ENCODE assay signal across 10 mouse cellular contexts in the genomic region with DNA sequence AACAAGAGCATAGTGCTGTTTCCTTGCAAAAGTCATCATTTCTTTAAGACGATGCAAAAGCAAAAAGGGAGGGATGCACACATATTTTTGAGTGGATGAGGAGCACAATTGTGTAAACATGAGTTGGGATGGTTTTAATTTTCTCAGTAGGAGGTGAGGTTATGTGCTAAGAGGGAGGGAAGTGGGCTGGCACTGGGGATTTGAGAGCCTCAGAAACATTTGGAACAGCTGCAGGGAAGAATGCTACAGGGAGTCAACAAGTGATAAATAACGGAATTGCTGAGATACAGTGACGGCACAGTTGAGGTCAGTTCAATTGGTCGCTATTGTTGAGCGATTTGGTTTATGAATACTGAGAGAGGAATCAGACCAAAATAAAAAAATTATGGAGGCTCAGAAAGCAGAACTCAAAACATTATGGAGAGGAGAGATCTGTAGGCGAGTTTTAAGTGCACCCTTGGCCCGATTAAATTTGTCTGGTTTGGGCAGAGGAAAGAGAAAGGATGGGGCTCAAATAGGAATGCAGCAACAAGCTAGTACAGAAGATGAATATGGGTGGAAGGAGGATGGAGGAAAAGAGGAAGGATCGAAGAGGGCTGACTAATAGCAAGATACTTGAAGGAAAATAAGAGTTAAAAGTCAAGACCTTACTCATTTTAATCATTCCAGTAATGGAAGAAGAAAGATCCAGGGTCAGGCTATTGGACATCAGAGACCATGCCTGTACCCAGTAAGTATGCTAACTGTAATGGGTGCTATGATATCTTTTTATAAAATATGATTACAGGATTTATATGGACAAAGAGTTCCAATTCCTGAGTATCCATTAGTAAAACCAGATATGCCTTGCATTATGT.
A peak's percentile ranks its signal among the peaks of the same experiment; 100 is the strongest.
DNase-seq lines count a peak whose midpoint lies in the region; ATAC-seq and TF ChIP-seq lines count a peak whose summit lies in the region.
"Had no signal": no experiment of that assay in that cellular context is flagged by ENCODE, and none has a peak within 500 bp of the region (broad histone marks: within the 10 kb centered on the region; RNA-seq: fewer than 3 reads in every experiment).

No protein-coding gene starts in this region.

- H3K4me3 ChIP-seq in intestine, embryonic 15.5 days (replicated peaks), result no peak overlapping the region
- H3K4me3 ChIP-seq in intestine, postnatal 0 days (ENCODE audit: low read depth, low read length), result no peak overlapping the region
- H3K4me3 ChIP-seq in limb, embryonic 11.5 days (ENCODE audit: low read depth, low read length), result no peak overlapping the region
- H3K4me3 ChIP-seq: erythroblast, embryonic 14.5 days had no signal

- no peaks in the 10 kb centered on the region for H3K36me3 ChIP-seq in intestine, embryonic 15.5 days
- no peaks in the 10 kb centered on the region for H3K36me3 ChIP-seq in intestine, postnatal 0 days (ENCODE audit: control insufficient read depth, insufficient read depth)
- H3K36me3 ChIP-seq in limb, embryonic 11.5 days (ENCODE audit: control insufficient read depth, insufficient read depth, low read length), result no peaks in the 10 kb centered on the region

- H3K4me2 ChIP-seq in intestine, embryonic 15.5 days (replicated peaks), result no peak overlapping the region
- H3K4me2 ChIP-seq in intestine, postnatal 0 days (replicated peaks; ENCODE audit: low read depth), result no peak overlapping the region
- peak overlapping the region; percentile 12; the same call in 1 of the 2 replicates for H3K4me2 ChIP-seq in limb, embryonic 11.5 days (ENCODE audit: low read depth, severe bottlenecking)
- H3K4me2 ChIP-seq: liver, embryonic 11.5 days had no signal

- TF ChIP-seq CTCF in intestine, postnatal 0 days (IDR thresholded peaks at IDR 0.05; ENCODE audit: low read depth), result no peak

- no peak overlapping the region for H3K9ac ChIP-seq in intestine, embryonic 15.5 days
- no peak overlapping the region for H3K9ac ChIP-seq in intestine, postnatal 0 days (ENCODE audit: low read depth, low read length)
- H3K9ac ChIP-seq in limb, embryonic 11.5 days (ENCODE audit: low read length), result no peak overlapping the region

- peak; percentile 44 for DNase-seq in embryo, embryonic 11 days
- peak; percentile 50 for DNase-seq in heart, adult 8-10 months (ENCODE audit: low spot score)
- DNase-seq in limb, embryonic 11.5 days (ENCODE audit: low spot score), result peak; percentile 51
- DNase-seq in MN1 (ENCODE audit: low spot score), result no peak
- DNase-seq in thymus, postnatal 10 days (ENCODE audit: low spot score in 2 of 2), result no peak
- no peak for DNase-seq in left cerebral cortex, postnatal 10 days (ENCODE audit: extremely low spot score in 1 of 2, low spot score in 2 of 2)

- no peaks in the 10 kb centered on the region for H3K9me3 ChIP-seq in intestine, embryonic 15.5 days
- no peaks in the 10 kb centered on the region for H3K9me3 ChIP-seq in intestine, postnatal 0 days (ENCODE audit: control insufficient read depth)
- no peaks in the 10 kb centered on the region for H3K9me3 ChIP-seq in limb, embryonic 11.5 days (ENCODE audit: control insufficient read depth, low read length)

- peak overlapping the region; percentile 32; the same call in 1 of the 2 replicates for H3K27ac ChIP-seq in intestine, embryonic 15.5 days
- no peak overlapping the region for H3K27ac ChIP-seq in intestine, postnatal 0 days (ENCODE audit: low read depth, low read length)
- H3K27ac ChIP-seq in limb, embryonic 11.5 days (replicated peaks; ENCODE audit: low read depth, low read length), result peak overlapping the region; percentile 78

- ATAC-seq in intestine, embryonic 15.5 days, result no peak
- no peak for ATAC-seq in intestine, postnatal 0 days
- peak; percentile 28; the same call in 1 of the 2 replicates for ATAC-seq in limb, embryonic 11.5 days (ENCODE audit: insufficient number of reproducible peaks, low FRiP score, low TSS enrichment, low read depth)

- H3K4me1 ChIP-seq in intestine, embryonic 15.5 days (replicated peaks), result no peaks in the 10 kb centered on the region
- no peaks in the 10 kb centered on the region for H3K4me1 ChIP-seq in intestine, postnatal 0 days (replicated peaks; ENCODE audit: control insufficient read depth, insufficient read depth, low read length)
- H3K4me1 ChIP-seq in limb, embryonic 11.5 days (ENCODE audit: control insufficient read depth, insufficient read depth, low read length), result peaks cover 9% of the 10 kb centered on the region; the same call in 1 of the 2 replicates

- intact Hi-C loops in left cerebral cortex, postnatal 10 days (cut with DNase I), result no loop called here

- WGBS in intestine, embryonic 15.5 days, result 51% methylated on average over 8 of the region's 8 CpGs
- WGBS in intestine, postnatal 0 days, result 56% methylated on average over 8 of the region's 8 CpGs
- 17% methylated on average over 8 of the region's 8 CpGs for WGBS in limb, embryonic 11.5 days

- H3K27me3 ChIP-seq in intestine, embryonic 15.5 days (replicated peaks), result no peaks in the 10 kb centered on the region
- H3K27me3 ChIP-seq in intestine, postnatal 0 days (replicated peaks; ENCODE audit: control insufficient read depth, insufficient read depth, low read length), result no peaks in the 10 kb centered on the region
- no peaks in the 10 kb centered on the region for H3K27me3 ChIP-seq in limb, embryonic 11.5 days (ENCODE audit: control insufficient read depth, insufficient read depth, low read length)

Comparison
In these comparisons a context has a peak if more than half of its experiments do, and no peak if none do; other contexts are left out.
1. DNase-seq: peak in embryo, embryonic 11 days (single experiment), heart, adult 8-10 months (single experiment) and limb, embryonic 11.5 days (single experiment); none in MN1 (single experiment), thymus, postnatal 10 days (0 of 2) and left cerebral cortex, postnatal 10 days (0 of 2).